Mouse (Mus musculus) hindbrain, embryonic 15.5 days (tissue): ENCODE data around the gene Ccr4. TPM values are rescaled to one million over a fixed set of nuclear protein-coding genes. Genes with fewer than 3 reads are reported as not detected.

Experiments used
- ATAC-seq: fragments of 200-750 bp; cut with Nextera tagmentation; 2 replicates; pipeline ENCODE4 v1.8.0; 2017; ENCODE audit warnings: low read depth, moderate number of reproducible peaks, moderate TSS enrichment; ENCODE audit not compliant: low FRiP score
- H3K27ac ChIP-seq: fragments of 300-500 bp; sonication (generic); replicated peaks from 2 replicates; pipeline ENCODE4 v1.5.1; 2015; ENCODE audit warnings: mild to moderate bottlenecking, inconsistent platforms
- H3K27me3 ChIP-seq: fragments of 300-500 bp; sonication (generic); 2 replicates; pipeline ENCODE4 v1.6.1; 2015; ENCODE audit warnings: control low read depth, inconsistent platforms
- H3K36me3 ChIP-seq: fragments of 300-500 bp; sonication (generic); 2 replicates; pipeline ENCODE4 v1.6.1; 2015; ENCODE audit warnings: control low read depth, inconsistent platforms
- H3K4me1 ChIP-seq: fragments of 300-500 bp; sonication (generic); replicated peaks from 2 replicates; pipeline ENCODE4 v1.6.1; 2015; ENCODE audit warnings: control low read depth, inconsistent platforms
- H3K4me2 ChIP-seq: fragments of 300-500 bp; sonication (generic); 2 replicates; pipeline ENCODE4 v1.6.1; 2015; ENCODE audit warnings: moderate library complexity, mild to moderate bottlenecking, inconsistent platforms
- H3K4me3 ChIP-seq: fragments of 300-500 bp; sonication (generic); 2 replicates; pipeline ENCODE4 v1.5.1; 2015; ENCODE audit warnings: mild to moderate bottlenecking, inconsistent platforms
- H3K9ac ChIP-seq: fragments of 300-500 bp; sonication (generic); 2 replicates; pipeline ENCODE4 v1.6.1; 2015; ENCODE audit warnings: inconsistent platforms
- H3K9me3 ChIP-seq: fragments of 300-500 bp; sonication (generic); 2 replicates; pipeline ENCODE4 v1.6.1; 2016; ENCODE audit warnings: control low read depth, inconsistent platforms
- WGBS: fragments of 180-500 bp; shearing (Covaris S2); methylation state at CpG from one replicate; pipeline ENCODE4 v1.1.7; 2015; 5-methylcytosine and 5-hydroxymethylcytosine counted together
- polyA plus RNA-seq: library from polyadenylated mRNA; unstranded; fragments of >200 nt; fragmentation: Nextera tagmentation; extraction: Ambion mirVana; gene quantifications from 2 replicates; pipeline ENCODE4 v1.2.1, GENCODE M21; 2015

The Ccr4 gene
- polyA plus RNA-seq, 1 experiment from 2014 or later: not detected

- Histone ChIP-seq H3K27me3 (no peaks in the 10 kb centered on the region), H3K4me3 (no peak overlapping the region), H3K27ac (no peak overlapping the region), H3K9me3 (no peaks in the 10 kb centered on the region), H3K36me3 (0 out of 2 replicates have a peak, but pooled peaks cover 8% of the 10 kb centered on the region), H3K4me2 (no peak overlapping the region), H3K9ac (no peak overlapping the region), H3K4me1 (no peaks in the 10 kb centered on the region)
- 85% methylated on average over 2 of the region's 2 CpGs for WGBS
- no peak for ATAC-seq
Observed at GRCm38 (mm10) chr9:114455420-114455819, 49.3 kb downstream of the Ccr4 start.

- 91% methylated on average over 6 of the region's 6 CpGs for WGBS
Observed at GRCm38 (mm10) chr9:114452418-114452817, 52.3 kb downstream of the Ccr4 start.

GRCm38 (mm10) chr9:114451615-114452014 is 53.1 kb downstream of the Ccr4 start:
- H3K27ac ChIP-seq: no peak overlapping the region
- no peaks in the 10 kb centered on the region for H3K9me3 ChIP-seq
- H3K4me3 ChIP-seq: no peak overlapping the region
- no peak overlapping the region for H3K4me2 ChIP-seq
- 0 out of 2 replicates have a peak, but pooled peaks cover 3% of the 10 kb centered on the region for H3K36me3 ChIP-seq
- no peaks in the 10 kb centered on the region for H3K27me3 ChIP-seq
- WGBS: 83% methylated on average over 7 of the region's 7 CpGs
- ATAC-seq: no peak
- H3K4me1 ChIP-seq: no peaks in the 10 kb centered on the region
- H3K9ac ChIP-seq: no peak overlapping the region

More at GRCm38 (mm10) chr9:114452418-114452817, 52.3 kb downstream of the Ccr4 start:
- no peak for ATAC-seq
- Histone ChIP-seq H3K4me1 (no peaks in the 10 kb centered on the region), H3K9me3 (no peaks in the 10 kb centered on the region), H3K4me3 (no peak overlapping the region), H3K36me3 (0 out of 2 replicates have a peak, but pooled peaks cover 5% of the 10 kb centered on the region), H3K27me3 (no peaks in the 10 kb centered on the region), H3K27ac (no peak overlapping the region), H3K9ac (no peak overlapping the region), H3K4me2 (no peak overlapping the region)

GRCm38 (mm10) chr9:114449120-114449754 is 55.5 kb downstream of the Ccr4 start:
- Histone ChIP-seq H3K9ac (no peak overlapping the region), H3K27me3 (no peaks in the 10 kb centered on the region), H3K4me1 (no peaks in the 10 kb centered on the region), H3K4me2 (no peak overlapping the region), H3K4me3 (no peak overlapping the region), H3K36me3 (no peaks in the 10 kb centered on the region), H3K9me3 (no peaks in the 10 kb centered on the region), H3K27ac (no peak overlapping the region)
- ATAC-seq: no peak
- 91% methylated on average over 13 of the region's 13 CpGs for WGBS

GRCm38 (mm10) chr9:114448700-114449099 is 56.0 kb downstream of the Ccr4 start:
- H3K4me2 ChIP-seq: no peak overlapping the region
- 80% methylated on average over 5 of the region's 5 CpGs for WGBS
- ATAC-seq: no peak

GRCm38 (mm10) chr9:114446887-114447286 is 57.8 kb downstream of the Ccr4 start:
- Histone ChIP-seq H3K4me2 (no peak overlapping the region), H3K4me3 (no peak overlapping the region), H3K27ac (no peak overlapping the region), H3K27me3 (no peaks in the 10 kb centered on the region), H3K9ac (no peak overlapping the region), H3K9me3 (no peaks in the 10 kb centered on the region), H3K4me1 (no peaks in the 10 kb centered on the region), H3K36me3 (0 out of 2 replicates have a peak, but pooled peaks cover 2% of the 10 kb centered on the region)
- ATAC-seq: no peak
- 94% methylated on average over 8 of the region's 8 CpGs for WGBS

More at GRCm38 (mm10) chr9:114448700-114449099, 56.0 kb downstream of the Ccr4 start:
- H3K4me1 ChIP-seq: no peaks in the 10 kb centered on the region
- no peaks in the 10 kb centered on the region for H3K9me3 ChIP-seq
- H3K36me3 ChIP-seq: no peaks in the 10 kb centered on the region
- H3K27ac ChIP-seq: no peak overlapping the region
- no peak overlapping the region for H3K9ac ChIP-seq
- H3K4me3 ChIP-seq: no peak overlapping the region
- no peaks in the 10 kb centered on the region for H3K27me3 ChIP-seq

GRCm38 (mm10) chr9:114443351-114443750 is 61.4 kb downstream of the Ccr4 start:
- ATAC-seq: no peak
- no peak overlapping the region for H3K4me2 ChIP-seq
- WGBS: 92% methylated on average over 8 of the region's 8 CpGs
- no peaks in the 10 kb centered on the region for H3K4me1 ChIP-seq
- no peaks in the 10 kb centered on the region for H3K27me3 ChIP-seq
- H3K4me3 ChIP-seq: no peak overlapping the region
- H3K9me3 ChIP-seq: no peaks in the 10 kb centered on the region
- H3K9ac ChIP-seq: no peak overlapping the region
- 0 out of 2 replicates have a peak, but pooled peaks cover 2% of the 10 kb centered on the region for H3K36me3 ChIP-seq
- H3K27ac ChIP-seq: no peak overlapping the region

GRCm38 (mm10) chr9:114442893-114443292 is 61.8 kb downstream of the Ccr4 start:
- ATAC-seq: no peak
- H3K27me3 ChIP-seq: no peaks in the 10 kb centered on the region
- no peaks in the 10 kb centered on the region for H3K4me1 ChIP-seq
- H3K4me3 ChIP-seq: no peak overlapping the region
- no peak overlapping the region for H3K9ac ChIP-seq
- H3K9me3 ChIP-seq: no peaks in the 10 kb centered on the region
- WGBS: 85% methylated on average over 9 of the region's 9 CpGs
- 0 out of 2 replicates have a peak, but pooled peaks cover 2% of the 10 kb centered on the region for H3K36me3 ChIP-seq
- H3K4me2 ChIP-seq: no peak overlapping the region
- H3K27ac ChIP-seq: no peak overlapping the region

- ATAC-seq: no peak
- H3K9me3 ChIP-seq: no peaks in the 10 kb centered on the region
- no peak overlapping the region for H3K4me2 ChIP-seq
- H3K9ac ChIP-seq: no peak overlapping the region
- H3K27ac ChIP-seq: no peak overlapping the region
- H3K4me1 ChIP-seq: no peaks in the 10 kb centered on the region
- H3K27me3 ChIP-seq: no peaks in the 10 kb centered on the region
- H3K4me3 ChIP-seq: no peak overlapping the region
- 94% methylated on average over 9 of the region's 9 CpGs for WGBS
- 0 out of 2 replicates have a peak, but pooled peaks cover 2% of the 10 kb centered on the region for H3K36me3 ChIP-seq
Observed at GRCm38 (mm10) chr9:114442225-114442624, 62.5 kb downstream of the Ccr4 start.

GRCm38 (mm10) chr9:114440548-114440947 is 64.2 kb downstream of the Ccr4 start:
- Histone ChIP-seq H3K27ac (no peak overlapping the region), H3K4me2 (no peak overlapping the region), H3K27me3 (no peaks in the 10 kb centered on the region), H3K9me3 (peaks cover 5% of the 10 kb centered on the region; the same call in 1 of the 2 replicates), H3K9ac (no peak overlapping the region), H3K36me3 (peaks cover 15% of the 10 kb centered on the region; the same call in 1 of the 2 replicates), H3K4me1 (no peaks in the 10 kb centered on the region), H3K4me3 (no peak overlapping the region)
- WGBS: 88% methylated on average over 10 of the region's 10 CpGs
- ATAC-seq: no peak
